Mouse (Mus musculus) brain, embryonic 18.5 days (tissue): ENCODE measurements at regions not wholly inside any gene's neighbourhood (a gene's known extent, or its start where the extent isn't known, plus 50 kb on each side); places are given as distances from the start of the nearest gene placed in this dataset.

Experiments
- DNase-seq: peaks from one replicate; pipeline ENCODE4 v3.0.0-alpha.2; 2012; ENCODE audit warnings: low read depth, low spot score

DNA sequence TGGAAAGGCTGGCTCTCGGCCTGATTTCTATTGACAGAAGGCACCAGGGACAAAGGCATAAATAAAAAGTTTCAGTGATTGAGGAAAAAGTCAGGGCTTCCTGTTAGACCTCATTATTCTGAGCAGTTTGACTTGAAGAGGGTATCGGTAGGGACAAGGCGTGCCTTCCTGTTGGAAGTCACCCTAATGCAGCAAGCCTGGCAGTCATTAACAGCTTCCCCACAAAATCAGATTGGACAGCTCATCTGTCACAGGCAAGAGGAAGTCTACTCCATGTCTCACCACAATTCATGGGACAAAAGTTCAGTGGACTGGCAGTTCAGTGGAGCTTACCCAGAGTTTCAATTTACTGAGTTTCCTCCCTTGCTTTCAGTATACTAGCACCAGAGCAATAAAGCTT, 715.5 kb downstream of the Fam181b start:
- no peak for DNase-seq

DNA sequence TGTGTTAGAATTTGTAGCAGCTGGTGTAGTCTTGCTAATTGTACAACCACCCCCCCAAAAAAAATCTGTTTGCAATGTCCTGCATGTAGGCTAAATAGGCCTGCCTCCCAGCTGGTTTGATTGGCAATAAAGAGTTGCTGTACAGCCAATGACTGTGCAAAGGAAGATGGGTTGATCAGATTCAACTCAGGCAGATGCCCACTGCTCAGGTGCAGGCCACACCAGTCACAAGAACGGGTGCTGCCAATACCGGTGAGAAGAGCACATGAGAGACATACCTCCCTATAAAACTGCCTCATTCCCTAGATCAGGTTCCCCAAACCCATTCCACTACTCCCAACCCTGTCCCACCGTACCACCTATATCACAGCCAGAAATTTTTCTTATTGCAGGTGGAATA, 756.0 kb downstream of the Fam181b start:
- DNase-seq, result no peak

DNA sequence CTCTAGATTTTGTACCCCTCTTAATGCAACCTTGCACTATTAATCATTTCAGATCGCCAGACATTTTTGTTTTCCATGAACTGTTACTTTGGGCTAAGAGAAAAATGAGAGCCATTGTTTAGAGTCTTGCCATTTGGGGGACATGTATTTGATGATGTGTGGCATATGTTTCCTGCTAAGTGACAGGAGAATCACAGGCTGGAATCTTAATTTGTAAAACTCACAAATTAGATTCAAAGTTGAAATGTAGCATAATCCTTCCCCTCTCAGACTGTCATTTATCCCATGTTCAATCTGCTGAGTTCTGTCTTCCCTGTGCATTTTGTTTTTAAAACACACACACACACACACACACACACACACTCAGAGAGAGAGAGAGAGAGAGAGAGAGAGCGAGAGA, 756.5 kb downstream of the Fam181b start:
- peak; percentile 24 for DNase-seq

DNA sequence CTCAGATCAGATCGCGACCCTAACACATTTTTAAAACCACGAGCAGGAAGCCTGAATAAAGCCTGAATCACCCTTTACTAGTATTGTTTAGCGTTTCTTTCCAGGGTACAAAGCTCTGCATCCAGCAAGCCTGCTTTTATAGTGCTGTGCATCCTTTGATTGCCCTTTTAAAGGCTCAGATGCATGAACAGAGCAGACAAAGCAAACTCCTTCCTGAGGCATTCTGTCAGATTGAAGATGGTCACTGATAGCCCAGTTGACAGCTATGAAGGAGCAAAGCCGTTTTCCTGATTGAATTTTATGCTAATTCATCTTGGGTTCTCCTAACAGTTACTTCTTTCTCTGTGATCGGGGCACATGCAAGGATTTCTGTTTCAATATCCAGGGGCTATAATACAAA, 775.4 kb downstream of the Fam181b start:
- no peak for DNase-seq

DNA sequence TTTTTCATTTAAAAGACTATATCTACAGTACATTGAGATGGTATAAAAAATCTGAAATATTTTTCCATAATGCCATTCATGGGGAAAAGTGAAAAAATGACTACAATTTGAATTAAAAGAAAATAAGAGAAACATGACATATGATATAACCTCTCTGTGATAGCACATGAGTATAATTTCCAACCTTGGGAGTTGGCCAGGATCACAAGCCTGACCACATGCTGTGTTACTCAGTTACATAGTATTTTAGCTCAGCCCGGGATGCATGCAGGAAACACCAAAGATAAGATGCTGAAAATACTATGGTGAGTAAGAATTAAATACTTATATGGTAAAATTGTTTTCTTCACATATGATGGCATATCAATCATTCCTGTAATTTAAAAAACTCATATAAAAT, 814.0 kb downstream of the Fam181b start:
- no peak for DNase-seq

DNA sequence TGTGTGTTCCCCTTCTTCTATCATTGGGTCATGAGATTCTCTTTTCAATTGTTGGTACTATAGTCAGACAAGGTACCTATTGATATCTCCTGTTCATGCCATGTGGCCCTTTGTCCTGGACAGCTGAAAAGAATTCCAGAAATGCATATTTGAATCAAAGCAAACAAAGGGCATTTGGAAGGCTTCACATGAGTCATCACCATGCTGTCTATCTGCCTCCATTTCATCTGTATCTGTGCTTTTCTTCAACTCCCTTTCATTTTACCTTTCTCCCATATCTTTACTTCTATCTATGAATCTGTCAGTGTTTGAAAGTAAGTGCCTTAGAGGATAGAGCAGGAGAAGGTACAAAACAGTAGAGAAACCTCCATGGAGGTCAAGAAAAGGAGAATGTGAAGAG, 817.3 kb downstream of the Fam181b start:
- no peak for DNase-seq

DNA sequence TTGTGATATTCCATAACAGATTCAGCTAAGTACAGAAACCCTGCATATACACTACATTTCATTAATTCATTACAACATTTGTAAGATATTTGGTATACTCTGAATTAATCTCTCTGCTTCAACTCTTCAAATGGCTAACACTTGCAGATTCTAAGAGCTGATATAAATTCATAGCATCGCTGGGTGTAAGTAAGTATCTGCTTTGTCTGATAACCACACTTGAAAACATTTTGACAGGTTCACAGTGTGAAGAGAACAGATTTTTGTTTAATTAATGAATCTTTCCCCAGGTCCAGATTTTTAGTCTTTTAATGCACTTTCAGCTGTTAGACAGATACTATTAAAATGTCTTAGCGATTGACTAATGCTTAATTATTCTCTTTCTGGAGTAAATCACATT, 823.1 kb downstream of the Fam181b start:
- DNase-seq, result no peak

DNA sequence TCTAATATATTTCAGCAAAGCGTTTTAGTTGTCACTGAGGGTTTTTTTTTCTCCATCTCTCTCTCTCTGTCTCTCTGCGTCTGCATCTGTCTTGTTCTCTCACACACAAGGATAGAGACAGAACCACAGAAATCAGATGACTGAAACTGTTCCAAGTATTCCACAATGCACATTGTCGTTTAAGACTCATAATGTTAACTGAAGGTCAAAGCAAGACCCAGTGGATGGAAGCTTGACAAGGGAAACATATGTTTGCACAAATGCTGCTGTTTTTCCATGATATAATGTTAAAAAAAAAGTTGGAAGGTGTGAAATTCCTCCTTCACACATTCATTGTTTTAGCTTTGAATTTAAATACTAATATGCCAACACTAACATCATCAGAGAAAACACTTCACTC, 857.3 kb downstream of the Fam181b start:
- DNase-seq, result no peak

DNA sequence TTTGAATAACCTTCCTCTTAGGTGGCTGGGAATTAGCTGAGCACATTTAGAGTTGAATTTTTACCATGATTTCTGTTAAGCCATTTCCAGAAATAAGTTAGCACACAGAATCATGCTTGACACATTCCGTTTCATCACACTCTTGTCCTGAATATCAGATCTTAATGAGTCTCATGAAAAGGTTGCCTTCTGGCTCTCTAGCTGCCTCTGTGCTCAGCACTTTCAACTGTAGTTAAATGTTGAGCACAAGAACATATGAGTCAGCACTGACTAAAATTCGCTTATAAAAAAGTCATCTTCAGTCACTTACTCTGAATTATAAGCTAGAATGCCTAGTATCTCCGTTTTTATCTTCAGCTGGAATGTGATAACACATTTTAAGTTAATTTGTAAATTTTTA, 902.4 kb downstream of the Fam181b start:
- no peak for DNase-seq

DNA sequence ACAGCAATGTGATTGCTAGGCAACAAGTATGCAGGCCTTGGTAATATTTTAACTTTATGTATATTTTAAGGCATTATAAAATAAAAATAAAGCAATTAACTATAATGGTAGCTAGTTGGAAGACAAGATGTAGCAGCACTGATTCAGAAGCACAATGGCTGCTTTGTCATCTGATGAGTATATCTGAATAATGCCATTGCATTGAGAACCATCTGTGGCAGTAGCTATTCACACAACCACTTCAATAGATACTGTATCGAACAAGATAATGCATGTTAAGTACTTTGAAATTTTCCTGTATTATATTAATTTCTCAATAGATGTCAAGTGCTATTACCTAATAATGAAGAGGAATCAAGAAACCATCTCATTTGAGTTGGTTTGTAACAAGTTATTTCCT, 923.1 kb downstream of the Fam181b start:
- peak; percentile 8 for DNase-seq

DNA sequence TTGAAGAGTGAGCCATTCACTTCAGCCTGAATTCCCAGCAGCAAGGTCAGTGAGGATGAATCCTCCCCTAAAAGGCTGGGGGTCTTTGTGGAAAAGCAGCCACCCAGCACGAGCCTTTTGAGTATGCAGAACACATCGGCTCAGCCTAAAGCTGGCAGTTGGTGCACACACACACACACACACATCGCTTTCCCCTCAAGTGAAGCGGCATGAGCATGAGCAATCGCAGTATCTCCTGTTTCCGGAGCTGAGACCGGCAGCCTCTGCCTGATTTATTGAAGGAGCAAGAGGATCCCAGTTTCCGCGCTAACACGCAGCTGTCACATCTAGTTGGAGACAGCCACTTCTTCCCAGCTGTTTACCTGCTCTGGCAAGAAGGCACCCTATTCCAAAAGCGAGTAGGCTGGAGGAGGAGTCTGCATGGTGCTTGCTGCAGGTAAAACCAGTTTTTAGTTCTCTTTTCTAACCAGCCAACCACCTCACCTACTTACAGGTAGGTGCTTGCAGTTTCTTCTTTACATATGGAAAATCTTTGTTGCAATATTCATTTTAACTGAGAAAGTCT, 962.9 kb downstream of the Fam181b start:
- no peak for DNase-seq

DNA sequence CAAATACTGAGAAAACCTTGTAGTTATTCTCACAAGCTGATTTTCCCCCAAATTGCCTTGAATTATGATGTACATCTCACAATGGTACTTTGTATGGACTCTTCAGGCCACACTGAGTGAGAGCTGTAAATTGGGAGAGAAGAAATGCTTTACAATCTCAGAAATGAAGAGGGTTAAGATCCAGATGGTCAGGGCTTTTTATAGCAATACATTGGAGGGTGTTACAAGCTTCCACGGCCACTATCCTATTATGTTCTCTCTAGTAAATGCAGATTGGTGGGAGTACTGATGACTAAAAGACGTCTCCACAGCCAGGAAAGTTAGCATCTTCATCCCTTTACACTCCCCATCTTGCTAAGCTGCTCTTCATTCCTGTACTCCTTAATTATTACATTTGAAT, 965.8 kb downstream of the Fam181b start:
- no peak for DNase-seq

DNA sequence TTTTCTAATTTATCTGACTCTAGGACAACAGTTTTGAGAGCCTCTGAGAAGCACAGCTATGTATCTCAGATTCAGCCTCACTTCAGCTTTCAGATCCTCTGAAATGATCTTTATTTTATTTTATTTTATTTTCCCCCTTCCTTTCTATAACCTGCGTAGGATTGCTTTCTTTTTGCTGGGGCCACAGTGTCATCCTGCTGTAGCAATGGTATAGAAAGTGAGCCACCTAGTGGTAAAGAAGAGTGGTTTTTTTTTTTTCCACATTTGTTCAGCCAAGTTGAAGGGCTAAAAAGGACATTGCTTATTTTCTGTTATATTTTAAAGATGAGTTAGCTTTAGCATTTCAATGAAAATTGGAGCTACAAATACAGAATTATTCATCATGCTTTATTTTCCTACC, 966.4 kb downstream of the Fam181b start:
- DNase-seq, result no peak

DNA sequence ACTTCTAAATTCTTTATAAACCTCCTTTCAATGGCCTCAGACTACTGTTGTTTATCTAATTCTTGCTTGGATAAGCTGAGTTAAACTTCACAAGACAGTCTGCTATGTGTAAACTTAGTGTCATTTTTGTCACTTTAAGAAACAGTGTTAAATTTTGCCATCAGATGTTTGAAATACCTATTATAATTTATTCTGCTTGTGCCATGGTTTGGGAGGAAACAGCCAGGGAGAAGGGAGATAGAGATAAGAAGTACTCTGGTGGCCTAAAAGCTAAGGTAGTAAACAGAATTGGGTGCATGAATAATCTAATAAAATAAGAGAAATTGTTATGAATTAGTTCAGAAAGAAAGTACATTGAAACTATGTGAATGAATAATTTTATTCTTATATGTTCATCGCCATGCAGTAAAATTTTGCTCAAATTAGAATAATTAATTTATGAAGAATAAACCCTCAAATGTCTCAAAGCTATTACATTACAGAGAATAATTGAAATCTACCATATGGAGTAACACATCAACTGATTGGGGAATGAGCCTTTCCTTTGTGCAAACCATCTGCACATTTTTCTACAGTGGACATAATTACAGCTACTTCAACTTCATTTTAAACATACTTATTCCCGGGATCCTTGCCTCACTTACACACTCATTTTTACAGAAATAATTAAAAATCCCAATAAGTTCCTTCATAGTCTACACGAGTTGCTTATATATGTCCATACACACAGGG, 982.3 kb downstream of the Fam181b start:
- no peak for DNase-seq
